Mouse (Mus musculus) right cerebral cortex, adult 2 months (tissue): ENCODE measurements around the gene Bhlhe41.

Experiments
- DNase-seq, 2 experiments: peaks; one replicate each; pipeline ENCODE4 v3.0.0; 2021 to 2022; ENCODE audit warnings: low spot score in 2 of 2

Gene Bhlhe41

GRCm38 (mm10) chr6:145835359-145835758 lies 30.0 kb downstream of the Bhlhe41 start:
- no peak for DNase-seq

GRCm38 (mm10) chr6:145832927-145833326 lies 32.4 kb downstream of the Bhlhe41 start:
- no peak for DNase-seq

- no peak for DNase-seq
Observed at GRCm38 (mm10) chr6:145830617-145831016, 34.7 kb downstream of the Bhlhe41 start.

- peak; percentile 53 to 70 for DNase-seq
Observed at GRCm38 (mm10) chr6:145830117-145830516, 35.2 kb downstream of the Bhlhe41 start.

GRCm38 (mm10) chr6:145829062-145829835 lies 36.1 kb downstream of the Bhlhe41 start:
- no peak for DNase-seq

GRCm38 (mm10) chr6:145826305-145826704 lies 39.1 kb downstream of the Bhlhe41 start:
- no peak for DNase-seq

DNA sequence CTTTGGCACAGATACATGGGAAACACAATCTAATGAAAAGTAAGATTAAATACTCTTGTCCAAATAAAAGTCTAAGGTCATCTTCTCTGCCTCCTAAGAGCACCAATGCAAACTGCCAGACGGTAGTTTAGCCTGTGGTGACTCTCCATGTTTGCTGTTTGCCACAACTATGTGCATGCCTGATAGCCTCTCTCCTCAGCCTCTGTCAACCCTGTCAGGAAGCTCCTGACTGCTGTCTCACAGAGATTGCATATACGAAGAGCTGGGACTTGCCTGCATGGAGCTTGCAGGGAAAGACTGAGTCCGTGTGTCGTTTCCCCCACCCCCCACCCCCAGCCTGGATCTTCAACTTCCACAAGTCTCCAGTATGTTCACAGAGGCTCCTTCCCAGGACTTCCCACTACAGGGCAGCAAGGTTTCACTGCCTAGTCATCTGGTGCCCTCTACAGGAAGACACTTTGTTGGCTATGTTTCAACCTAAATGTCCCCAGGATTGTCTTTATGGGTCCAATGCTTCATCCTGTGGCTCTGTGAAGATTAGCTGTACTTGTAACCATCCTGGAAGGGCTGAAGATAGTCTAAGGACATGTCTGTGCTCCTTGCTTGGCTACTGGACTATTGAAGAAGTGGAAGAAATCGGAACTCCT lies 41.6 kb downstream of the Bhlhe41 start:
- DNase-seq: peak in 1 of 2 experiments; percentile 21

- no peak for DNase-seq
Observed at GRCm38 (mm10) chr6:145823103-145823502, 42.3 kb downstream of the Bhlhe41 start.

DNA sequence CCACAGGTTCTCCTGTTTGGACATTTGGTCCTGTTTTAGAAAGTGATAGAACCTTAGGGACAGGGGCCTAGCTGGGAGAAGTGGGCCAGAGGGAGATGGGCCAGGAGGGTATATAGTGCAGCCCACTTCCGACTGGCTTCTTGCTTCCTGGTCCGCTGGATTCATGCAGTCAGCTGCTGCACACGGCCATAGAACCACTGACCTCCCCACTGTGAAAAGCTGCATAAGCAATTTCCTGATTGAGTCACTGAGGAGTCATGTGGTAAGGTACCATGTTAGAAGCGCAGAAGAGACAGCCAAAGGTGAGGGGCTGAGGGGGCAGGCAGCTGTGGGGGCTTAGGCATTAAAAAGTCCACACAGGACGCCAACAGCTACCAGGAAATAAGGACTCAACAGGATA lies 43.1 kb downstream of the Bhlhe41 start:
- no peak for DNase-seq

DNA sequence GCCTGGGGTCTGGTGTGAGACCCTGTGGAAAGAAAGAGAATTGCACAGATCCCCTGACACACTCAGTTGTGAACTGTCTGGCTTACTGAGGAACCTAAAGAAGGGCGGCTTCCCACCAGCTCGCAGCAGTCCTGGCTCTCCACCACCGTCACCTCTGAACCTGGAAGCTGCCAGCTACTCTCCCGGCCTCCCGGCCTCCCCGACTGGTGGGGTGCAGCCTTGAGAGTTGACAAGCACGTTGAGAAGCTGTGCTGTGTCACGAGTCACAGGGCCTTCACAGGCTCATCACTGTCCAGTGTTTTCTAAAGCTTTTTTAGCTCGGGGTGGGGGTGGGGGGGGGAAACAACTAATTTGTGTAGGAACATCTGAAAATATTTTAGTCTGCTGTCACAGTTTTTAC lies 46.2 kb downstream of the Bhlhe41 start:
- DNase-seq: no peak

DNA sequence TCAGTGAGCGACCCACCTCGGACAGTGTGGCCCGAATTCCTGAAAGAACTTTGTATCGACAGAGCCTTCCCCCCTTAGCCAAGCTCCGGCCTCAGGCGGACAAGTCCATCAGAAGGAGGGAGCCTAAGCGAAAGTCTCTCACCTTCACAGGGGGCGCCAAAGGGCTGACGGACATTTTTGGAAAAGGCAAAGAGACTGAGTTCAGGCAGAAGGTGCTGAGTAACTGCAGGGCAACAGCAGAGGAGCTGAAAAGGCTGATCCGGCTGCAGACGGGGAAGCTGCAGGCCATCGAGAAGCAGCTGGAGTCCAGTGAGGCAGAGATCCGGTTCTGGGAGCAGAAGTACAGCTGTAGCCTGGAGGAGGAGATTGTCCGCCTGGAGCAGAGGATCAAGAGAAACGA lies 50.2 kb downstream of the Bhlhe41 start:
- DNase-seq: no peak

- no peak for DNase-seq
Observed at GRCm38 (mm10) chr6:145811174-145811573, 54.2 kb downstream of the Bhlhe41 start.

DNA sequence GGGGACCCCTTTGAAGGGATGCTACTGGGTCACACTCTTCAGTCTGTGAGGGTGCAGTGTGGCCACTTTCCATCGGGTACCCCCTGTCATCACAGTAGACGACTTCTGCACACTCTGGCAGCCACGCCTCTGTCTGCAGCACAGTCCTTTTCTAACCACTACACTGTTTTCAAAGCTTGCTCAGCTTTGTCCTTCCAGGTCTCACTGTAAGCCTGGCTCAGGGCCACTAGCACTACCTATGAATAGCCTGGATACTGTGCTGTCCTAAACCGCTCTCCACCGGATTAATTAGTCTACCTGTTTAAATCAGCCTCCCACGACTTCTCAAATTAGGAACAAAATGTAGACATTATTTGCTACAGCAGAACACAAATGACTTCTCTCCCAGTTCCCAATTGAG lies 55.3 kb downstream of the Bhlhe41 start:
- no peak for DNase-seq

GRCm38 (mm10) chr6:145809566-145809965 lies 55.8 kb downstream of the Bhlhe41 start:
- DNase-seq: no peak
